Mouse (Mus musculus) CH12.LX (cell line): ENCODE results near the gene Ctla4. TPM values are rescaled to one million over a fixed set of nuclear protein-coding genes. Genes with fewer than 3 reads are reported as not detected.
A peak's percentile ranks its signal among the peaks of the same experiment; 100 is the strongest.

Source experiments
- DNase-seq: peaks from one replicate; pipeline ENCODE4 v3.0.0-alpha.2; 2013; ENCODE audit errors: extremely low read depth
- H3K27ac ChIP-seq: 2 replicates; pipeline ENCODE4 v1.5.1; 2012; ENCODE audit warnings: low read depth, mild to moderate bottlenecking, control low read depth, moderate library complexity; ENCODE audit not compliant: insufficient read depth
- H3K27me3 ChIP-seq: replicated peaks from 2 replicates; pipeline ENCODE3; 2012; ENCODE audit warnings: inconsistent platforms
- H3K36me3 ChIP-seq, 2 experiments: replicated peaks in 1 of 2; 2 replicates each; pipeline versions ENCODE3 to v1.6.1; 2012; ENCODE audit warnings: inconsistent platforms in 1 of 2, low read length in 1 of 2, mild to moderate bottlenecking in 1 of 2, mixed read lengths in 1 of 2, moderate library complexity in 1 of 2; ENCODE audit not compliant: control insufficient read depth in 1 of 2, insufficient read depth in 1 of 2
- H3K4me1 ChIP-seq, 2 experiments: 2 replicates each; pipeline ENCODE4 v1.6.1; 2012; ENCODE audit warnings: inconsistent platforms in 1 of 2, moderate library complexity in 1 of 2; ENCODE audit not compliant: insufficient read depth in 2 of 2, control insufficient read depth in 1 of 2
- H3K4me2 ChIP-seq: 2 replicates; pipeline ENCODE4 v1.6.1; 2012; ENCODE audit warnings: low read depth, mild to moderate bottlenecking, control low read depth; ENCODE audit not compliant: poor library complexity, insufficient read depth, severe bottlenecking
- H3K4me3 ChIP-seq, 3 experiments: fragments of 150-350 bp in 1 of 3; sonication (generic) in 1 of 3; replicated peaks in 1 of 3; 2 replicates each; pipeline versions ENCODE3 to v1.5.1; 2011 to 2012; ENCODE audit warnings: low read depth in 2 of 3, low read length in 2 of 3, mild to moderate bottlenecking in 2 of 3, moderate library complexity in 2 of 3, control low read depth in 1 of 3, improper control_type of control experiment in 1 of 3, inconsistent platforms in 1 of 3, mixed read lengths in 1 of 3; ENCODE audit not compliant: poor library complexity in 1 of 3
- H3K79me2 ChIP-seq: replicated peaks from 2 replicates; pipeline ENCODE4 v1.6.1; 2012; ENCODE audit warnings: mild to moderate bottlenecking, moderate library complexity; ENCODE audit not compliant: control insufficient read depth, poor library complexity, insufficient read depth, severe bottlenecking; ENCODE audit errors: extremely low read depth
- H3K9ac ChIP-seq: 2 replicates; pipeline ENCODE4 v1.6.1; 2012; ENCODE audit warnings: low read depth, mild to moderate bottlenecking, control low read depth, moderate library complexity; ENCODE audit not compliant: insufficient read depth
- H3K9me3 ChIP-seq: replicated peaks from 2 replicates; pipeline ENCODE3; 2012; ENCODE audit warnings: low read length, inconsistent platforms, mixed read lengths
- BHLHE40 ChIP-seq: IDR thresholded peaks from 2 replicates; pipeline ENCODE4 v1.6.1; 2011; ENCODE audit warnings: mild to moderate bottlenecking, low read depth, low read length, improper control_type of control experiment
- CHD2 ChIP-seq: IDR thresholded peaks from 2 replicates; pipeline ENCODE4 v1.6.1; 2011; ENCODE audit warnings: low read length, improper control_type of control experiment
- ELF1 ChIP-seq: IDR thresholded peaks from 2 replicates; pipeline ENCODE4 v1.6.1; 2014; ENCODE audit warnings: low read depth, mild to moderate bottlenecking, inconsistent platforms, low read length, improper control_type of control experiment
- ETS1 ChIP-seq: conservative IDR thresholded peaks from 2 replicates; pipeline ENCODE4 v1.6.1; 2012; ENCODE audit warnings: low read depth, mild to moderate bottlenecking, inconsistent platforms, low read length, improper control_type of control experiment, moderate library complexity
- GABPA ChIP-seq: IDR thresholded peaks from 2 replicates; pipeline ENCODE4 v1.6.1; 2012; ENCODE audit warnings: low read depth, low read length, improper control_type of control experiment, inconsistent platforms; ENCODE audit not compliant: insufficient replicate concordance
- JUN ChIP-seq: IDR thresholded peaks from 2 replicates; pipeline ENCODE4 v1.6.1; 2011; ENCODE audit warnings: low read depth, mild to moderate bottlenecking, low read length, improper control_type of control experiment, moderate library complexity; ENCODE audit not compliant: insufficient read depth
- JUND ChIP-seq: conservative IDR thresholded peaks from 2 replicates; pipeline ENCODE4 v1.6.1; 2011; ENCODE audit warnings: low read depth, low read length, improper control_type of control experiment
- MAFK ChIP-seq: IDR thresholded peaks from 2 replicates; pipeline ENCODE4 v1.6.1; 2011; ENCODE audit warnings: low read length, improper control_type of control experiment; ENCODE audit not compliant: insufficient replicate concordance
- MAX ChIP-seq: IDR thresholded peaks from 2 replicates; pipeline ENCODE4 v1.6.1; 2011; ENCODE audit warnings: low read length, improper control_type of control experiment
- MEF2A ChIP-seq: IDR thresholded peaks from 2 replicates; pipeline ENCODE4 v1.6.1; 2014; ENCODE audit warnings: low read depth, mild to moderate bottlenecking, inconsistent platforms, low read length, improper control_type of control experiment, borderline replicate concordance
- MYC ChIP-seq: IDR thresholded peaks from 2 replicates; pipeline ENCODE4 v1.6.1; 2011; ENCODE audit warnings: low read depth, mild to moderate bottlenecking, improper control_type of control experiment, low read length
- POLR2AphosphoS2 ChIP-seq: IDR thresholded peaks from 2 replicates; pipeline ENCODE4 v1.6.1; 2011; ENCODE audit warnings: low read depth, low read length, improper control_type of control experiment
- RCOR1 ChIP-seq: conservative IDR thresholded peaks from 2 replicates; pipeline ENCODE4 v1.6.1; 2012; ENCODE audit warnings: low read depth, mild to moderate bottlenecking, inconsistent platforms, low read length, improper control_type of control experiment
- SIN3A ChIP-seq: IDR thresholded peaks from 2 replicates; pipeline ENCODE4 v1.6.1; 2012; ENCODE audit warnings: low read length, improper control_type of control experiment, inconsistent platforms
- TBP ChIP-seq: conservative IDR thresholded peaks from 2 replicates; pipeline ENCODE4 v1.6.1; 2011; ENCODE audit warnings: low read depth, low read length, improper control_type of control experiment
- TCF12 ChIP-seq: IDR thresholded peaks from 2 replicates; pipeline ENCODE4 v1.6.1; 2014; ENCODE audit warnings: low read depth, mild to moderate bottlenecking, inconsistent platforms, low read length, improper control_type of control experiment
- USF1 ChIP-seq: IDR thresholded peaks from 2 replicates; pipeline ENCODE4 v1.6.1; 2014; ENCODE audit warnings: low read depth, mild to moderate bottlenecking, inconsistent platforms, low read length, improper control_type of control experiment
- ZC3H11A ChIP-seq: IDR thresholded peaks from 2 replicates; pipeline ENCODE4 v1.6.1; 2012; ENCODE audit warnings: low read depth, mild to moderate bottlenecking, inconsistent platforms, low read length, improper control_type of control experiment
- ZKSCAN1 ChIP-seq: IDR thresholded peaks from 2 replicates; pipeline ENCODE4 v1.6.1; 2012; ENCODE audit warnings: low read depth, inconsistent platforms, low read length, improper control_type of control experiment, borderline replicate concordance
- dilution Hi-C: fragments of 300-500 bp; cut with MboI; formaldehyde crosslinking; loops from 2 replicates; pipeline ENCODE4 v1.14.3; 2020; ENCODE audit warnings: low sequenced_read_pairs; ENCODE audit not compliant: extremely low pct_unique_long_range_greater_than_20kb, extremely low pct_ligation_motif_present
- in situ Hi-C: fragments of 300-500 bp; cut with MboI; formaldehyde crosslinking; loops from 3 replicates; pipeline ENCODE4 v1.14.3; 2019; ENCODE audit warnings: low sequenced_read_pairs, low pct_ligation_motif_present, low pct_unique_long_range_greater_than_20kb, mixed read lengths
- polyA plus RNA-seq: library from polyadenylated mRNA; unstranded; fragments of >175 nt; gene quantifications from 2 replicates; pipeline ENCODE4 v1.2.1, GENCODE M21; 2012; ENCODE audit warnings: low read depth; ENCODE audit not compliant: insufficient read length
- total RNA-seq, 2 experiments: library from RNA; depleted of rRNA; stranded (reverse); fragments of 300-350 nt in 1 of 2; fragments of >200 nt in 1 of 2; gene quantifications; 2 replicates each; pipeline ENCODE4 v1.2.3; 2012 to 2014

Gene Ctla4
- total and polyA plus RNA-seq, 3 experiments: 11.6 to 54.7 (median 53.7) TPM

DNA sequence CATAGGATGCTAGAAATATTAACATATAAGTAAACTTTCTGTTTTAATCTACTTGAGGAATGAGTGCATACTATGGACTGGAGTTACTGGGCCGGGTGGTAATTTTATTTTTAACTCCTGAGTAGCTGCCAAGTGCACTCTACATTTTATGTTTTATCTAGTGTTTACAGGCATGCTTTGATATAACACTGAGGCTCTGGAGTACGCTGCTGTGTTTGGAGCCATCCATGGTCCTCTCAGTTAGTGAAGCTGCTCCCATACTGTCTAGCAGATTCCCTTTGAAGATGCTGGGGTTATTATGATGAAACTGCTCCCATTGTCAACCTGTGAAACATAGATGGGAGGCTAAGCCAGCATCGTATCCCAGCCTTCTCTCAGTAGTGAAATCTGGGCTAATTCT is 27.6 kb upstream of the Ctla4 start:
- in situ Hi-C loops (loop anchor here (10.0 to 25.0 kb wide), 2 partner anchors 144 to 697 kb away; partner anchors contain the start of gene Cd28), dilution Hi-C loops (no loop called here)

GRCm38 (mm10) chr1:60859842-60860241 is 27.0 kb upstream of the Ctla4 start:
- H3K79me2 ChIP-seq: peaks cover under 1% of the 10 kb centered on the region
- dilution Hi-C loops: no loop called here
- no peak for DNase-seq
- H3K4me1 ChIP-seq: peaks cover 30 to 71% of the 10 kb centered on the region in 2 experiments
- H3K4me2 ChIP-seq: no peak overlapping the region
- H3K4me3 ChIP-seq: no peak overlapping the region
- H3K36me3 ChIP-seq: peaks cover 0 to 12% of the 10 kb centered on the region in 2 experiments
- in situ Hi-C loops: loop anchor here (10.0 to 25.0 kb wide), 2 partner anchors 145 to 698 kb away; partner anchors contain the start of gene Cd28
- no peaks in the 10 kb centered on the region for H3K27me3 ChIP-seq
- H3K9ac ChIP-seq: peak overlapping the region; percentile 30
- no peak for TF ChIP-seq SIN3A
- TF ChIP-seq MAX: 0 out of 2 replicates have a peak, but pooled peaks have one; percentile 24
- TF ChIP-seq, all 38 proteins: peak for 1
- Histone ChIP-seq H3K27ac (peak overlapping the region; percentile 87), H3K9me3 (no peaks in the 10 kb centered on the region)

More for the DNA sequence above, 27.6 kb upstream of the Ctla4 start:
- no peak overlapping the region for H3K4me3 ChIP-seq
- H3K36me3 ChIP-seq: peaks cover 0 to 12% of the 10 kb centered on the region in 2 experiments
- peaks cover 4% of the 10 kb centered on the region for H3K79me2 ChIP-seq
- DNase-seq: no peak
- no peaks in the 10 kb centered on the region for H3K27me3 ChIP-seq
- H3K4me1 ChIP-seq: peaks cover 23 to 71% of the 10 kb centered on the region in 2 experiments
- H3K4me2 ChIP-seq: no peak overlapping the region
- H3K9me3 ChIP-seq: no peaks in the 10 kb centered on the region
- H3K27ac ChIP-seq: peak overlapping the region; percentile 87
- H3K9ac ChIP-seq: no peak overlapping the region
- no peak for TF ChIP-seq ELF1
- TF ChIP-seq CHD2: no peak
- TF ChIP-seq MAFK: no peak
- no peak for TF ChIP-seq ZKSCAN1
- TF ChIP-seq USF1: no peak
- no peak for TF ChIP-seq JUND
- TF ChIP-seq TBP: no peak
- TF ChIP-seq MAX: no peak
- no peak for TF ChIP-seq JUN
- TF ChIP-seq TCF12: no peak
- TF ChIP-seq ETS1: no peak
- TF ChIP-seq ZC3H11A: no peak
- TF ChIP-seq POLR2AphosphoS2: no peak
- no peak for TF ChIP-seq MEF2A
- TF ChIP-seq GABPA: no peak
- TF ChIP-seq RCOR1: no peak
- no peak for TF ChIP-seq BHLHE40
- TF ChIP-seq MYC: no peak
- TF ChIP-seq, all 38 proteins: peak for 0
